Mouse (Mus musculus) E14TG2a.4 (cell line): Measurements from ENCODE around the gene Gm13030.

Source experiments
- CTCF ChIP-seq: conservative IDR thresholded peaks from 2 replicates; pipeline ENCODE4 v1.5.1; 2014; ENCODE audit warnings: low read length
- NANOG ChIP-seq: IDR thresholded peaks from 2 replicates; pipeline ENCODE4 v1.6.1; 2014; ENCODE audit warnings: borderline replicate concordance, low read length, mixed read lengths
- POU5F1 ChIP-seq: IDR thresholded peaks from 2 replicates; pipeline ENCODE4 v1.6.1; 2014; ENCODE audit warnings: low read length, borderline replicate concordance

DNA sequence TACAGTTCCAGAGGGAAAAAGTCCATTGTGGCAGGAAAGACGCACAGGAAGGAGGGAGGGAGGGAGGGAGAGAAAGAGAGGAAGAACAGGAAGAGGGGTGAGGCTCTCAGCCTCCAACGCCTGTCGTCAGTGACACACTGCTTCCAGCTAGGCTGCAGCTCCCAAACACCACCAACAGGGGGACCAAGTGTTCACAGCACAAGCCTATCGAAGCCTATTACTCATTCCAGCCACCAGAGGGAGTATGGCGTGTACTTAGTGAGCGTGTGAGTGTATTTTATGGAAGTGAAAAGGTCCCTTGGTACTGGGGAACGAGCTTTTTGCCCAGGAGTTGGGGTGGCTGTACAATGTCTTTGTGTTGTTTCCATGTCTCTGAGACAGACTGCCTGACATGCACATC, 17.3 kb downstream of the Gm13030 start:
- TF ChIP-seq CTCF (peak; percentile 97), POU5F1 (no peak), NANOG (no peak)
